ENCODE assay signal across 17 mouse cellular contexts in the genomic region with DNA sequence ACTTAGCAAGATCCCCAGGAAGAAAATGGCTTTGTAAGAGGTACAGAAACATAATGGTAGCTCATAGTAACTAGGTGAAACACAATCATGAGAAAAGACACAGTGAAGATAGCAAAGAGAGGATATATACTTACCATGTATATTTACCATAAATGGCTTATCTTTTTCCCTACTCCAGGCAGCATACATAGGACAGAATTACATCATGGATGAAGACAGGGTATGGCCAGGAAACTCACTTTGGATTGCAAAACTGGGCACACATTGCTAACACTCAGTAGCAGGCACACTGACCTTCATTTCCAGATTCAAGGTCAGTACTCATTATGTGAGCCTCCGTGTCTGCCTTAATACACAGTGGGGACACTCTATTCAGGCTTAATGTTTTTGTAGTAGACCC.
"Had no signal": no experiment of that assay in that cellular context is flagged by ENCODE, and none has a peak within 500 bp of the region (broad histone marks: within the 10 kb centered on the region; RNA-seq: fewer than 3 reads in every experiment).

No protein-coding gene starts in this region.

- H3K27ac ChIP-seq: heart, embryonic 10.5 days; heart, embryonic 13.5 days; heart, embryonic 15.5 days; hindbrain, embryonic 10.5 days; hindbrain, embryonic 12.5 days; hindbrain, embryonic 13.5 days; hindbrain, embryonic 14.5 days; hindbrain, embryonic 15.5 days; hindbrain, postnatal 0 days; kidney, embryonic 15.5 days; kidney, postnatal 0 days; layer of hippocampus, adult 2 months; left cerebral cortex, adult 2 months had no signal

- H3K36me3 ChIP-seq: heart, embryonic 10.5 days; heart, embryonic 12.5 days; heart, embryonic 13.5 days; heart, embryonic 15.5 days; hindbrain, embryonic 10.5 days; hindbrain, embryonic 12.5 days; hindbrain, embryonic 13.5 days; hindbrain, embryonic 15.5 days; kidney, embryonic 15.5 days had no signal

- H3K9me3 ChIP-seq: heart, embryonic 10.5 days; heart, embryonic 12.5 days; heart, embryonic 15.5 days; hindbrain, embryonic 10.5 days; hindbrain, embryonic 12.5 days; hindbrain, embryonic 13.5 days; hindbrain, embryonic 15.5 days; kidney, embryonic 15.5 days had no signal

- H3K27me3 ChIP-seq: heart, embryonic 12.5 days; heart, embryonic 13.5 days; heart, embryonic 15.5 days; hindbrain, embryonic 12.5 days; hindbrain, embryonic 13.5 days; hindbrain, embryonic 15.5 days; kidney, embryonic 15.5 days had no signal

- H3K9ac ChIP-seq: heart, embryonic 12.5 days; heart, embryonic 13.5 days; heart, embryonic 15.5 days; hindbrain, embryonic 12.5 days; hindbrain, embryonic 13.5 days; hindbrain, embryonic 14.5 days; hindbrain, embryonic 15.5 days; kidney, embryonic 15.5 days had no signal

- H3K4me1 ChIP-seq: heart, embryonic 10.5 days; heart, embryonic 12.5 days; heart, embryonic 13.5 days; heart, embryonic 15.5 days; hindbrain, embryonic 10.5 days; hindbrain, embryonic 12.5 days; hindbrain, embryonic 13.5 days; hindbrain, embryonic 15.5 days; kidney, embryonic 15.5 days had no signal

- ATAC-seq: hindbrain, embryonic 16.5 days; hindbrain, postnatal 0 days; inflammation-experienced regulatory T-cells, adult 6 months had no signal

- H3K4me3 ChIP-seq: heart, embryonic 10.5 days; heart, embryonic 12.5 days; heart, embryonic 13.5 days; heart, embryonic 15.5 days; hindbrain, embryonic 10.5 days; hindbrain, embryonic 12.5 days; hindbrain, embryonic 13.5 days; hindbrain, embryonic 15.5 days; kidney, embryonic 15.5 days; layer of hippocampus, adult 2 months; left cerebral cortex, adult 2 months had no signal

- H3K4me2 ChIP-seq: heart, embryonic 11.5 days; heart, embryonic 12.5 days; heart, embryonic 13.5 days; heart, embryonic 15.5 days; hindbrain, embryonic 12.5 days; hindbrain, embryonic 13.5 days; hindbrain, embryonic 14.5 days; hindbrain, embryonic 15.5 days; kidney, embryonic 15.5 days had no signal
